Mouse (Mus musculus) MEL (cell line): ENCODE data around the gene Myom1. TPM values are rescaled to one million over a fixed set of nuclear protein-coding genes. Genes with fewer than 3 reads are reported as not detected.

ENCODE experiments used
- DNase-seq: peaks from one replicate; pipeline ENCODE4 v3.0.0; 2011; ENCODE audit warnings: low read depth, low spot score
- H3K27ac ChIP-seq: 2 replicates; pipeline ENCODE4 v1.5.1; 2012; ENCODE audit warnings: low read depth, mild to moderate bottlenecking, control low read depth, low read length, moderate library complexity; ENCODE audit not compliant: control insufficient read depth
- H3K27me3 ChIP-seq, 2 experiments: fragments of 150-350 bp in 1 of 2; sonication (generic) in 1 of 2; 2 replicates each; pipeline ENCODE4 v1.6.1; 2012; ENCODE audit warnings: low read length in 2 of 2, mild to moderate bottlenecking in 2 of 2, improper control_type of control experiment in 1 of 2, moderate library complexity in 1 of 2; ENCODE audit not compliant: insufficient read depth in 2 of 2, control insufficient read depth in 1 of 2
- H3K36me3 ChIP-seq, 2 experiments: 2 replicates each; pipeline ENCODE4 v1.6.1; 2012 to 2014; ENCODE audit warnings: low read length in 2 of 2, improper control_type of control experiment in 1 of 2, inconsistent platforms in 1 of 2, mild to moderate bottlenecking in 1 of 2; ENCODE audit not compliant: insufficient read depth in 2 of 2, control insufficient read depth in 1 of 2
- H3K4me1 ChIP-seq, 2 experiments: fragments of 150-350 bp in 1 of 2; sonication (generic) in 1 of 2; 2 replicates each; pipeline ENCODE4 v1.6.1; 2012; ENCODE audit warnings: low read length in 2 of 2, improper control_type of control experiment in 1 of 2, mild to moderate bottlenecking in 1 of 2; ENCODE audit not compliant: insufficient read depth in 2 of 2, control insufficient read depth in 1 of 2
- H3K4me3 ChIP-seq, 2 experiments: fragments of 150-350 bp in 1 of 2; sonication (generic) in 1 of 2; 2 replicates each; pipeline ENCODE4 v1.5.1; 2012; ENCODE audit warnings: low read depth in 2 of 2, low read length in 2 of 2, mild to moderate bottlenecking in 2 of 2, moderate library complexity in 2 of 2, control low read depth in 1 of 2, improper control_type of control experiment in 1 of 2; ENCODE audit not compliant: control insufficient read depth in 1 of 2, insufficient read depth in 1 of 2
- H3K79me2 ChIP-seq: 2 replicates; pipeline ENCODE4 v1.6.1; 2012; ENCODE audit warnings: mild to moderate bottlenecking, low read length, moderate library complexity; ENCODE audit not compliant: control insufficient read depth, poor library complexity, insufficient read depth
- H3K9ac ChIP-seq: 2 replicates; pipeline ENCODE4 v1.6.1; 2012; ENCODE audit warnings: low read depth, mild to moderate bottlenecking, control low read depth, low read length, moderate library complexity; ENCODE audit not compliant: control insufficient read depth, poor library complexity, severe bottlenecking
- H3K9me3 ChIP-seq: fragments of 150-350 bp; sonication (generic); replicated peaks from 2 replicates; pipeline ENCODE4 v1.6.1; 2012; ENCODE audit warnings: mild to moderate bottlenecking, low read length, improper control_type of control experiment, moderate library complexity; ENCODE audit not compliant: insufficient read depth
- BHLHE40 ChIP-seq: IDR thresholded peaks from 2 replicates; pipeline ENCODE4 v1.6.1; 2012; ENCODE audit warnings: low read depth, mild to moderate bottlenecking, inconsistent platforms, low read length, improper control_type of control experiment, borderline replicate concordance
- CHD1 ChIP-seq: IDR thresholded peaks from 2 replicates; pipeline ENCODE4 v1.6.1; 2012; ENCODE audit warnings: low read depth, mild to moderate bottlenecking, inconsistent platforms, low read length, improper control_type of control experiment
- ELF1 ChIP-seq: IDR thresholded peaks from 2 replicates; pipeline ENCODE4 v1.6.1; 2014; ENCODE audit warnings: low read depth, mild to moderate bottlenecking, inconsistent platforms, low read length, improper control_type of control experiment, moderate library complexity
- EP300 ChIP-seq, 2 experiments: IDR thresholded peaks; 2 replicates each; pipeline ENCODE4 v1.6.1; 2011; ENCODE audit warnings: improper control_type of control experiment in 2 of 2, low read length in 2 of 2, low read depth in 1 of 2, mild to moderate bottlenecking in 1 of 2
- ETS1 ChIP-seq: IDR thresholded peaks from 2 replicates; pipeline ENCODE4 v1.6.1; 2012; ENCODE audit warnings: low read depth, mild to moderate bottlenecking, inconsistent platforms, low read length, improper control_type of control experiment, moderate library complexity
- GABPA ChIP-seq: IDR thresholded peaks from 2 replicates; pipeline ENCODE4 v1.6.1; 2012; ENCODE audit warnings: low read depth, mild to moderate bottlenecking, inconsistent platforms, low read length, improper control_type of control experiment, moderate library complexity
- HCFC1 ChIP-seq: IDR thresholded peaks from 2 replicates; pipeline ENCODE4 v1.6.1; 2012; ENCODE audit warnings: low read depth, mild to moderate bottlenecking, inconsistent platforms, low read length, improper control_type of control experiment, moderate library complexity
- KAT2A ChIP-seq: conservative IDR thresholded peaks from 2 replicates; pipeline ENCODE4 v1.6.1; 2012; ENCODE audit warnings: low read depth, low read length, improper control_type of control experiment, inconsistent platforms
- MAFK ChIP-seq: IDR thresholded peaks from 2 replicates; pipeline ENCODE4 v1.6.1; 2011; ENCODE audit warnings: low read depth, mild to moderate bottlenecking, low read length, improper control_type of control experiment, borderline replicate concordance
- MAX ChIP-seq: IDR thresholded peaks from 2 replicates; pipeline ENCODE4 v1.6.1; 2011; ENCODE audit warnings: low read length, improper control_type of control experiment
- MAZ ChIP-seq: IDR thresholded peaks from 2 replicates; pipeline ENCODE4 v1.6.1; 2012; ENCODE audit warnings: low read depth, mild to moderate bottlenecking, inconsistent platforms, low read length, improper control_type of control experiment
- MXI1 ChIP-seq: IDR thresholded peaks from 2 replicates; pipeline ENCODE4 v1.6.1; 2011; ENCODE audit warnings: mild to moderate bottlenecking, low read depth, low read length, improper control_type of control experiment
- NELFE ChIP-seq: IDR thresholded peaks from 2 replicates; pipeline ENCODE4 v1.6.1; 2011; ENCODE audit warnings: low read depth, low read length, improper control_type of control experiment
- NRF1 ChIP-seq: IDR thresholded peaks from 2 replicates; pipeline ENCODE4 v1.6.1; 2014; ENCODE audit warnings: low read depth, mild to moderate bottlenecking, inconsistent platforms, low read length, improper control_type of control experiment, moderate library complexity; ENCODE audit not compliant: poor library complexity, insufficient read depth, severe bottlenecking
- POLR2A ChIP-seq, 2 experiments: IDR thresholded peaks; 2 replicates each; pipeline ENCODE4 v1.6.1; 2011 to 2012; ENCODE audit warnings: low read length in 2 of 2, mild to moderate bottlenecking in 2 of 2, control low read depth in 1 of 2, improper control_type of control experiment in 1 of 2, low read depth in 1 of 2, moderate library complexity in 1 of 2; ENCODE audit not compliant: control insufficient read depth in 1 of 2, insufficient read depth in 1 of 2, poor library complexity in 1 of 2
- POLR2AphosphoS5 ChIP-seq: IDR thresholded peaks from 2 replicates; pipeline ENCODE4 v1.6.1; 2012; ENCODE audit warnings: low read depth, borderline replicate concordance, mild to moderate bottlenecking, inconsistent platforms, low read length, moderate library complexity, mixed read lengths
- RAD21 ChIP-seq: IDR thresholded peaks from 2 replicates; pipeline ENCODE4 v1.6.1; 2011; ENCODE audit warnings: mild to moderate bottlenecking, low read depth, low read length, improper control_type of control experiment
- SIN3A ChIP-seq: IDR thresholded peaks from 2 replicates; pipeline ENCODE4 v1.6.1; 2012; ENCODE audit warnings: low read length, improper control_type of control experiment, inconsistent platforms
- SMC3 ChIP-seq: IDR thresholded peaks from 2 replicates; pipeline ENCODE4 v1.6.1; 2011; ENCODE audit warnings: low read depth, low read length, improper control_type of control experiment
- TAL1 ChIP-seq: IDR thresholded peaks from 2 replicates; pipeline ENCODE4 v1.6.1; 2012; ENCODE audit warnings: mild to moderate bottlenecking, inconsistent platforms, low read length, moderate library complexity, mixed read lengths
- TBP ChIP-seq: IDR thresholded peaks from 2 replicates; pipeline ENCODE4 v1.8.0; 2011; ENCODE audit warnings: low read depth, low read length, improper control_type of control experiment
- TCF12 ChIP-seq: IDR thresholded peaks from 2 replicates; pipeline ENCODE4 v1.6.1; 2014; ENCODE audit warnings: low read depth, mild to moderate bottlenecking, inconsistent platforms, low read length, improper control_type of control experiment, moderate library complexity
- UBTF ChIP-seq: IDR thresholded peaks from 2 replicates; pipeline ENCODE4 v1.6.1; 2012; ENCODE audit warnings: low read depth, mild to moderate bottlenecking, inconsistent platforms, low read length, improper control_type of control experiment, moderate library complexity, borderline replicate concordance; ENCODE audit not compliant: insufficient read depth
- USF1 ChIP-seq: IDR thresholded peaks from 2 replicates; pipeline ENCODE4 v1.6.1; 2014; ENCODE audit warnings: low read depth, mild to moderate bottlenecking, inconsistent platforms, low read length, improper control_type of control experiment, moderate library complexity
- ZC3H11A ChIP-seq: IDR thresholded peaks from 2 replicates; pipeline ENCODE4 v1.6.1; 2012; ENCODE audit warnings: low read depth, mild to moderate bottlenecking, inconsistent platforms, low read length, improper control_type of control experiment
- ZKSCAN1 ChIP-seq: IDR thresholded peaks from 2 replicates; pipeline ENCODE4 v1.6.1; 2012; ENCODE audit warnings: low read depth, mild to moderate bottlenecking, inconsistent platforms, low read length, improper control_type of control experiment, moderate library complexity
- ZMIZ1 ChIP-seq: IDR thresholded peaks from 2 replicates; pipeline ENCODE4 v1.6.1; 2012; ENCODE audit warnings: low read depth, mild to moderate bottlenecking, inconsistent platforms, low read length, improper control_type of control experiment, moderate library complexity
- ZNF384 ChIP-seq: IDR thresholded peaks from 2 replicates; pipeline ENCODE4 v1.6.1; 2012; ENCODE audit warnings: low read depth, mild to moderate bottlenecking, inconsistent platforms, low read length, improper control_type of control experiment
- polyA plus RNA-seq, 2 experiments: library from polyadenylated mRNA; stranded (reverse) in 1 of 2; unstranded in 1 of 2; fragments of >175 nt in 1 of 2; fragments of >200 nt in 1 of 2; gene quantifications; 2 replicates each; pipeline versions ENCODE4 v1.2.1 to v1.2.4; 2012; ENCODE audit warnings: low replicate concordance in 2 of 2, low read depth in 1 of 2; ENCODE audit not compliant: insufficient read length in 2 of 2, insufficient read depth in 1 of 2, missing spikeins in 1 of 2
- total RNA-seq: library from RNA; depleted of rRNA; stranded (reverse); fragments of 300-350 nt; gene quantifications from 2 replicates; pipeline ENCODE4 v1.2.3, GENCODE M21; 2012

The Myom1 gene
- total and polyA plus RNA-seq, 3 experiments = 0.65 to 0.79 TPM; not detected in 1

GRCm38 (mm10) chr17:70989991-70990390, 12.4 kb upstream of the Myom1 start:
- no peak for TF ChIP-seq ZC3H11A
- no peak for TF ChIP-seq UBTF
- no peak for TF ChIP-seq USF1
- no peak for TF ChIP-seq TBP
- no peak; a peak in 2 of 4 replicates for TF ChIP-seq POLR2A (IDR thresholded peaks at IDR 0.05; ENCODE audit: control insufficient read depth in 1 of 2, insufficient read depth in 1 of 2, low read depth in 1 of 2, low read length in 2 of 2, poor library complexity in 1 of 2)
- TF ChIP-seq MXI1 = 0 out of 2 replicates have a peak, but pooled peaks have one; percentile 12
- TF ChIP-seq EP300 (IDR thresholded peaks at IDR 0.05; ENCODE audit: low read depth in 1 of 2, low read length in 2 of 2) = no peak
- no peak for TF ChIP-seq TCF12
- no peak for TF ChIP-seq POLR2AphosphoS5
- peak; percentile 54; the same call in 1 of the 2 replicates for TF ChIP-seq ELF1
- no peak for TF ChIP-seq ZMIZ1
- TF ChIP-seq, all 39 proteins: peak for 2
- peaks cover 10 to 12% of the 10 kb centered on the region in 2 experiments for H3K36me3 ChIP-seq
- H3K4me3 ChIP-seq = peak overlapping the region; percentile 77 to 97
- no peaks in the 10 kb centered on the region for H3K9me3 ChIP-seq
- peak overlapping the region; percentile 33 for H3K27ac ChIP-seq
- peak overlapping the region; percentile 74 for H3K9ac ChIP-seq
- DNase-seq = peak; percentile 72
- H3K27me3 ChIP-seq = no peaks in the 10 kb centered on the region
- peaks cover 24% of the 10 kb centered on the region for H3K79me2 ChIP-seq
- H3K4me1 ChIP-seq = peaks cover 0 to 10% of the 10 kb centered on the region in 2 experiments; a peak in 3 of 4 replicates

- DNase-seq = peak; percentile 88
- H3K9me3 ChIP-seq = no peaks in the 10 kb centered on the region
- no peaks in the 10 kb centered on the region for H3K27me3 ChIP-seq
- H3K36me3 ChIP-seq = peaks cover 10 to 12% of the 10 kb centered on the region in 2 experiments
- peak overlapping the region; percentile 77 to 97 for H3K4me3 ChIP-seq
- peaks cover 24% of the 10 kb centered on the region for H3K79me2 ChIP-seq
- H3K9ac ChIP-seq = peak overlapping the region; percentile 74
- H3K4me1 ChIP-seq = peaks cover 0 to 10% of the 10 kb centered on the region in 2 experiments; a peak in 3 of 4 replicates
- H3K27ac ChIP-seq = peak overlapping the region; percentile 74
- TF ChIP-seq NELFE = peak; percentile 86
- no peak for TF ChIP-seq RAD21
- TF ChIP-seq ZC3H11A = no peak
- peak; percentile 99 for TF ChIP-seq CHD1
- TF ChIP-seq MAFK = no peak
- TF ChIP-seq ELF1 = peak; percentile 92
- no peak for TF ChIP-seq TAL1
- TF ChIP-seq BHLHE40 = no peak; the same call in 1 of the 2 replicates
- peak; percentile 85 for TF ChIP-seq ZMIZ1
- no peak; the same call in 1 of the 2 replicates for TF ChIP-seq KAT2A
- peak; percentile 85 for TF ChIP-seq SIN3A
- 0 out of 2 replicates have a peak, but pooled peaks have one; percentile 29 for TF ChIP-seq NRF1
- no peak for TF ChIP-seq ZNF384
- TF ChIP-seq SMC3 = 0 out of 2 replicates have a peak, but pooled peaks have one; percentile 3
- peak; percentile 45 for TF ChIP-seq TCF12
- no peak for TF ChIP-seq ETS1
- peak; percentile 78 for TF ChIP-seq MAZ
- peak; percentile 78 for TF ChIP-seq HCFC1
- TF ChIP-seq ZKSCAN1 = no peak
- no peak for TF ChIP-seq GABPA
- TF ChIP-seq MAX = no peak
- TF ChIP-seq POLR2AphosphoS5 = no peak
Observed at GRCm38 (mm10) chr17:70990403-70991303, 11.8 kb upstream of the Myom1 start.
